Mouse (Mus musculus): ENCODE results near the gene Cacna1e. TPM values are rescaled to one million over a fixed set of nuclear protein-coding genes. Genes with fewer than 3 reads are reported as not detected.

The Cacna1e gene
- polyA plus RNA-seq, 1 experiment from 2014 or later: 1.0 TPM

DNA sequence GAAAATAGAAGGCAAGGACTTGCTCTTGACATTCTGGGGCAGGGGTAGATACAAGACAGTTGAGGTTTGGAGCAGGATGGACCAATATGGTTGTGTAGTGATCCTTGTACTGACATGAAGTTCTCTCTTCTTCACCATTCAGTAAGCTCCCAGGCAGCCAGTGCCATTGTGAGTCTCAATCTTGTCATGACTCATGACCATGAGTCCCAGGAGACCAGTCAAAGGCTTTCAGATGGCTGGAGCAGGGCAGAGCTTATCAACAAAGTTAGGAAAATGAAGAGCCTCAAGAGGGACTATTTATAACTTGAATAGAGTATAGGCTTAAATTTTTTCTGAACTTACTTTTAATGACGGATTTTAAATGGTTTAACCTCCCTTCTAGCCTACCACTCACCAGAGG, 451.2 kb downstream of the Cacna1e start:
- no peaks in the 10 kb centered on the region for H3K4me1 ChIP-seq
- no peak for DNase-seq (ENCODE audit: low spot score)
- WGBS: 88% methylated on average over 1 of the region's 1 CpGs

DNA sequence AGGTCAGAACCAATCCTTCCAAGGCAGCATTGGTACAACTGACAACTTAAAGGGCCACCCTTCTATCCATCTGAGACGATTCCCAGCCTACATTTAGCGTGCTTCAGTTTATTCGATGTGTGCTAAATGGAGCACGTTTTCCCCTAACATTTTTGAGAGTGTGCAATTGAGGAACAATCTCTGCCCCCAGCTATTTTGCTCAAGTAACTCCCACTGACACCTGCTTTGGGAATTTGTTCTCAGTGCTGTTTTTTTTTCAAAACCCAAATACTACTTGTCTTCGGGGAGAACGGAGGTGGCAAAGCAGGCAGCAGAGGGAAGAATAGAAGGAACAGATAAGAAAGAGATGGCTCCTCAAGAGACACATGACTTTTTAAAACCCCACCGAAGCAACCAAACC, 456.0 kb downstream of the Cacna1e start:
- no peak overlapping the region for H3K27ac ChIP-seq (replicated peaks)
- no peak overlapping the region for H3K4me3 ChIP-seq
- no peaks in the 10 kb centered on the region for H3K9me3 ChIP-seq
- H3K27me3 ChIP-seq (replicated peaks; ENCODE audit: low read depth, poor library complexity, severe bottlenecking): no peaks in the 10 kb centered on the region
- no peaks in the 10 kb centered on the region for H3K4me1 ChIP-seq
- H3K36me3 ChIP-seq (replicated peaks): no peaks in the 10 kb centered on the region
- 82% methylated on average over 7 of the region's 7 CpGs for WGBS
- DNase-seq (ENCODE audit: low spot score): no peak

More for the DNA sequence above, 451.2 kb downstream of the Cacna1e start:
- H3K4me3 ChIP-seq: no peak overlapping the region
- H3K27me3 ChIP-seq (replicated peaks; ENCODE audit: low read depth, poor library complexity, severe bottlenecking): no peaks in the 10 kb centered on the region
- H3K9me3 ChIP-seq: no peaks in the 10 kb centered on the region
- H3K36me3 ChIP-seq (replicated peaks): no peaks in the 10 kb centered on the region
- no peak overlapping the region for H3K27ac ChIP-seq (replicated peaks)

DNA sequence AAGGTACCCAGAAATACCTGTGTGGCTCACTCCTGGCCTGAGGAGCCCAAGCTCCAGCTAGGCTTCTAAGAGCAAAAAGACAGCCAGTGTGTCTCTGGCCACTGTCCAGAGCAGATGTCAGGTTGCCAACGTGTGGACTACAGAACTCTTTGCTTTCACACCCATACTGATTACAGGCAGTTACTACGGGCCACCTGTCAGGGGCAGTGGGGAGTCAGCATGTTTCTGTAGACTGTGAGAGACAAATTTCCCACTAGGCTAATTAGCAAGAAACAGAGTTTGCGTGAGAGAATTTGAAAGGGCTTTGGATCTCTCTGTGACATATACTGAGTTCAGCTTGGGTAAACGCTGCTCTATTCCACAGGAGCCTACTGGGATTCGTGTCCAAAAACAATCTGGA, 466.0 kb downstream of the Cacna1e start:
- Histone ChIP-seq H3K27ac (replicated peaks) (no peak overlapping the region), H3K4me1 (peaks cover 13% of the 10 kb centered on the region), H3K9me3 (no peaks in the 10 kb centered on the region), H3K36me3 (replicated peaks) (no peaks in the 10 kb centered on the region), H3K4me3 (no peak overlapping the region), H3K27me3 (replicated peaks; ENCODE audit: low read depth, poor library complexity, severe bottlenecking) (no peaks in the 10 kb centered on the region)
- WGBS: 76% methylated on average over 5 of the region's 5 CpGs
- DNase-seq (ENCODE audit: low spot score): no peak

DNA sequence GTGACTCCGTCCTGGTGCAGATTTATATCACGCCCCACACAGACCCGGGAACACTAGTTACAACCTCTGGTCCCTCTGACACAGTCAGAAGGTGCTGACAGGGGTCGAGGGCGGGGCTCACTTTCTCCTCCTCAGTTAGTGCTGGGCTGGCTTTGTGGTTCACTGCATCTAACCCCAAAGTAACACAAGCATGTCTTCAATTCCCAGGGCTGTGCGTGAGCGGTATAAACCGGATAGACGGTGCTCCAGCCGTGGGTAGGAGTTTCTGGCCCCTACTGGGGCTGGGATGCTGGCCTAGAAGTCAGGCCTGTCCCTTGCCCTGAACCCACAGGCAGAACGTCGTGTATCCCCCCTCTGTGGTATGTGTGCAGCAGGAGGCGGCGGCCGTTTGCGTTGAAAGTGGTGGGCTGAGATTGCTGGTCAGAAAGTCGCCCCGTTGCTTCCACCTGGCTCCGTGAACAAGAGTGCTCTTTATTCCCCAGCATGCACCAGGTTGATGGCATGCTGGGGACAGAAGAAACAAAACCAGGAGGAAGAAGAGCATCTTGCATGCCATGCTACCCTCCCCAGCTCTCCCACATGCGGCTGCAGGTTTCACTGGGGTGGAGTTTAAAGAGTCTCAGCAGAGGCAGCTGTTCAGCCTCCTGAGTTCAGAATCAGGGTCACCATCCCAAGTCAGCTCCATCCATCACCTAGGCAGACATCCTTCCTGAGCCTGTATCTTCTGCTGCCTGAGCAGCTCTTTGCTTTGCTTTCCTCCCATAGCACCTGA, 467.7 kb downstream of the Cacna1e start:
- H3K27ac ChIP-seq (replicated peaks): 0 out of 2 replicates have a peak overlapping the region, but pooled peaks have one; percentile 48
- H3K9me3 ChIP-seq: no peaks in the 10 kb centered on the region
- H3K27me3 ChIP-seq (replicated peaks; ENCODE audit: low read depth, poor library complexity, severe bottlenecking): no peaks in the 10 kb centered on the region
- peaks cover 13% of the 10 kb centered on the region for H3K4me1 ChIP-seq
- H3K4me3 ChIP-seq: no peak overlapping the region
- peak; percentile 51 for DNase-seq (ENCODE audit: low spot score)
- 56% methylated on average over 20 of the region's 20 CpGs for WGBS
- H3K36me3 ChIP-seq (replicated peaks): no peaks in the 10 kb centered on the region

DNA sequence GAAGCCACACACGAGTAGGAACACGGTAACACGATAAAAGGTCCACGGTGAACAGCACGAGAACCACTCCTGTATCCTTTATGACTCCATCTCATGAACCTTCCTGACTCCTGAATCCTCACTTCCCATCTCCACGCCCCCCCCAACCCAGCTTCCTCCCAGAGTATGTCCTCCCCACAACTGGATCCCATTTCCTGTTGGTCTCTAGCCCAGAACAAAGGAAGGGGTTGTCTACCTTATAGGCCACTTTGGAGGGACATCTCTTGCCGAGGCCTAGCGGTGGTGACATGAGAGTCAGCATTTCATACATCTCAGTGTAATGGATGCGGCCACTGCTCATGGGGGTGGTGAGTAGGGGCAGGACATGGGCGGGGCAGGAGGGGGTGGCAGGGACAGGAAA, 468.5 kb downstream of the Cacna1e start:
- Histone ChIP-seq H3K27ac (replicated peaks) (no peak overlapping the region), H3K4me3 (no peak overlapping the region), H3K36me3 (replicated peaks) (no peaks in the 10 kb centered on the region), H3K9me3 (no peaks in the 10 kb centered on the region), H3K4me1 (peaks cover 13% of the 10 kb centered on the region), H3K27me3 (replicated peaks; ENCODE audit: low read depth, poor library complexity, severe bottlenecking) (no peaks in the 10 kb centered on the region)
- WGBS: 73% methylated on average over 10 of the region's 10 CpGs
- peak; percentile 22 for DNase-seq (ENCODE audit: low spot score)

DNA sequence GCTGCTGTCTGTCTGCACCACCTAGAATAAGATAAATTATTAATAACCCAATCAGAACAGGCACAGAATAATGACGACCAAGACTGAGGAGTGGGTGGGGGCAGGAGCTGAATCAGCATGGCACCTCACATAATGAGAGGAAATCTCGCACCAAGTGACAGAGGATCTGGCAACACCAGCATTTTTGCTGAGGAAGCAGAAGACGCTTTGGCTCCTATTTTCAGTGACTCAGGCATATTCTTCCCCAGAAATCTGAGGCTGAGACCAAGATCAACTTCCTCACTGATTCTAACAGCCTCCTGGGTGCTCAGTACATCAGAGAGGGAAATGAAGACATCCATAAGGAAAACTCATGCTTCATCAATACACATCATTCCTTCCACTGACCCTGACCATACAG, 471.2 kb downstream of the Cacna1e start:
- peaks cover 13% of the 10 kb centered on the region for H3K4me1 ChIP-seq
- H3K9me3 ChIP-seq: no peaks in the 10 kb centered on the region
- no peak for DNase-seq (ENCODE audit: low spot score)
- no peak overlapping the region for H3K4me3 ChIP-seq
- 83% methylated on average over 3 of the region's 3 CpGs for WGBS
- H3K36me3 ChIP-seq (replicated peaks): no peaks in the 10 kb centered on the region
- no peaks in the 10 kb centered on the region for H3K27me3 ChIP-seq (replicated peaks; ENCODE audit: low read depth, poor library complexity, severe bottlenecking)
- no peak overlapping the region for H3K27ac ChIP-seq (replicated peaks)

DNA sequence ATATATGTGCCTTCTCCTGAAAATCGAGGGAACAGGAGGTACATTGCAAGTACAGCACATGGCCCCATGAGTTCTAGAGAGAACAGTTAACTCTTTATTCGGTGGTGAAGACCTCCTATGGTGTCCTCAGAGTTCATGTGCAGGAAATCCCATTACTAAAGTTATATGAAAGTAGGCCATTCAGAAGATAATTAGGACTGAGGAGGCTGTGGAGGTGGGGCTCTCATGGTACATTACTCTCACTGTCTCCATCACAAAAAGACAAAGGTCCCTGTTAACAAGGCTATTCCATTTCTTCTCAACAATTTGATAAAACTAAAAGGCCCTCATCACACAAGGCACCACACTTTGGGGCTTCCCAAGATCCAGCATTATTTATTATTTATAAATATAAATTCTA, 475.2 kb downstream of the Cacna1e start:
- no peak for DNase-seq (ENCODE audit: low spot score)

DNA sequence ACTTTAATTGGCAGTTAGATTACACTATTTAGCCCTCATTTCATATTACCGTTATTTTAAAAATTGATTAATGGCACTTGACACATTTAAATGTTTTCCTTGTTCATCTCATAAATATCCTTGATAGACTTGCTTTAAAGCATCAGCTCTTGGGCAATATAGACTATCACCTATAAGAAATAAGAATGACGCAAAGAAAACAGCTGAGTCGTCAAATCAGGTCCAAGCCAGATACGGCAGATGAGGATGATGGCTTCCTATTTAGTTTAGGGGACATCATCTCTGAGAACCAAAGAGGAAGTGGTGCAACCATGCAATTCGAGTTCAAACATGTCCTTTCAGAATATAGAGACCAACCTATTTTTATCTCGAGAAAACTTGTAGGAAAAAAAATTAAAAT, 492.3 kb downstream of the Cacna1e start:
- Histone ChIP-seq H3K9me3 (no peaks in the 10 kb centered on the region), H3K27ac (replicated peaks) (no peak overlapping the region), H3K4me1 (no peaks in the 10 kb centered on the region), H3K36me3 (replicated peaks) (no peaks in the 10 kb centered on the region), H3K4me3 (no peak overlapping the region), H3K27me3 (replicated peaks; ENCODE audit: low read depth, poor library complexity, severe bottlenecking) (no peaks in the 10 kb centered on the region)
- no peak for DNase-seq (ENCODE audit: low spot score)
- WGBS: 90% methylated on average over 6 of the region's 6 CpGs

More for the DNA sequence above, 475.2 kb downstream of the Cacna1e start:
- no peaks in the 10 kb centered on the region for H3K27me3 ChIP-seq (replicated peaks; ENCODE audit: low read depth, poor library complexity, severe bottlenecking)
- WGBS: 77% methylated on average over 2 of the region's 2 CpGs
- H3K4me1 ChIP-seq: no peaks in the 10 kb centered on the region
- no peaks in the 10 kb centered on the region for H3K36me3 ChIP-seq (replicated peaks)
- no peaks in the 10 kb centered on the region for H3K9me3 ChIP-seq
- no peak overlapping the region for H3K27ac ChIP-seq (replicated peaks)
- H3K4me3 ChIP-seq: no peak overlapping the region

Other genes starting within 250 kb of the Cacna1e start
- 4.4 TPM in 2 replicates for gene Ier5, start 215.1 kb upstream of the Cacna1e start, polyA plus RNA-seq (2016; fragmentation: Nextera tagmentation; extraction: Ambion mirVana)

All from embryonic facial prominence, embryonic 10.5 days (tissue).